Mouse (Mus musculus) limb, embryonic 14.5 days (tissue): ENCODE measurements around the gene Erf. TPM values are rescaled to one million over a fixed set of nuclear protein-coding genes. Genes with fewer than 3 reads are reported as not detected.

Experiments used
- ATAC-seq: fragments of 200-750 bp; cut with Nextera tagmentation; 2 replicates; pipeline ENCODE4 v1.8.0; 2017; ENCODE audit warnings: low read depth, moderate number of reproducible peaks, moderate TSS enrichment; ENCODE audit not compliant: low FRiP score
- DNase-seq: peaks from one replicate; pipeline ENCODE4 v3.0.0-alpha.2; 2015; ENCODE audit warnings: low spot score
- H3K27ac ChIP-seq: fragments of 300-500 bp; sonication (generic); replicated peaks from 2 replicates; pipeline ENCODE4 v1.5.1; 2014; ENCODE audit warnings: low read depth, mild to moderate bottlenecking, low read length, moderate library complexity, mixed read lengths
- H3K27me3 ChIP-seq: fragments of 300-500 bp; sonication (generic); 2 replicates; pipeline ENCODE4 v1.6.1; 2014; ENCODE audit warnings: low read length, mixed read lengths; ENCODE audit not compliant: control insufficient read depth, insufficient read depth
- H3K36me3 ChIP-seq: fragments of 300-500 bp; sonication (generic); 2 replicates; pipeline ENCODE4 v1.6.1; 2014; ENCODE audit warnings: mild to moderate bottlenecking, low read length, moderate library complexity, mixed read lengths; ENCODE audit not compliant: control insufficient read depth, insufficient read depth
- H3K4me1 ChIP-seq: fragments of 300-500 bp; sonication (generic); 2 replicates; pipeline ENCODE4 v1.6.1; 2014; ENCODE audit warnings: antibody characterized with exemption, low read length, mixed read lengths; ENCODE audit not compliant: control insufficient read depth, insufficient read depth
- H3K4me2 ChIP-seq: fragments of 300-500 bp; sonication (generic); replicated peaks from 2 replicates; pipeline ENCODE4 v1.6.1; 2014; ENCODE audit warnings: low read depth, mild to moderate bottlenecking, low read length, moderate library complexity; ENCODE audit not compliant: severe bottlenecking
- H3K4me3 ChIP-seq: fragments of 300-500 bp; sonication (generic); replicated peaks from 2 replicates; pipeline ENCODE4 v1.5.1; 2014; ENCODE audit warnings: low read length
- H3K9ac ChIP-seq: fragments of 300-500 bp; sonication (generic); 2 replicates; pipeline ENCODE4 v1.6.1; 2014; ENCODE audit warnings: mild to moderate bottlenecking, low read depth, low read length, moderate library complexity; ENCODE audit not compliant: severe bottlenecking
- H3K9me3 ChIP-seq: fragments of 300-500 bp; sonication (generic); 2 replicates; pipeline ENCODE4 v1.6.1; 2016; ENCODE audit warnings: low read length; ENCODE audit not compliant: control insufficient read depth
- POLR2A ChIP-seq: fragments of 200-500 bp; IDR thresholded peaks from 2 replicates; pipeline ENCODE4 v1.8.0; 2012; ENCODE audit warnings: inconsistent platforms, mild to moderate bottlenecking, moderate library complexity, borderline replicate concordance; ENCODE audit not compliant: insufficient read depth, insufficient read length; ENCODE audit errors: extremely low read depth
- WGBS: fragments of 180-500 bp; shearing (Covaris S2); extraction: QIAGEN DNeasy Blood & Tissue Kit; methylation state at CpG from one replicate; pipeline ENCODE4 v1.1.7; 2014; 5-methylcytosine and 5-hydroxymethylcytosine counted together
- polyA plus RNA-seq, 2 experiments: library from polyadenylated mRNA; depleted of rRNA in 1 of 2; stranded (reverse) in 1 of 2; unstranded in 1 of 2; fragments of >200 nt; fragmentation: Nextera tagmentation in 1 of 2; extraction: Ambion mirVana in 1 of 2; gene quantifications; 2 replicates each; pipeline versions ENCODE4 v1.2.1 to v1.2.3; 2012 to 2014

The Erf gene
- polyA plus RNA-seq, 2 experiments = 33.2 to 99.2 TPM

DNA sequence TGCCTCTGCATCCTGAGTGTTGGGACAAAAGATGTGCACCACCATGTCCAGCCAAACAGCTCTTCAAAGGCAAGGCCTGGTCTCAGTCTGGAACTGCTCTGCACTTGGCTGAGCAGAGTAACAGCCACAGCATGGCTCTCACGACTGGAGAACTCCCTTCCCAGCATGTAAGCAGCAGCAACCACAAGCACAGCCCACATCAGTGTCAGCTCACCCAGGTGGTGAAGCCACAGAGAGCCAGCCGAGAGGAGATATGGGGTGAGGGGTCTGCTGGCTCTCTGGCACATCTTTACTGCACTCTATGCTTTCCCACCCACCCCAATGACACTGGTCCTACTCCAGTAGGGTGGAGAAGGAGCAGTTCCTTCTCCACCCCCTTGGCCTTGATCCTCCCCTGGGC is 17.5 kb downstream of the Erf start:
- no peak for ATAC-seq
- no peak for DNase-seq
- Histone ChIP-seq H3K27ac (no peak overlapping the region), H3K4me1 (peaks cover 5% of the 10 kb centered on the region; the same call in 1 of the 2 replicates), H3K9me3 (no peaks in the 10 kb centered on the region), H3K9ac (no peak overlapping the region), H3K4me3 (no peak overlapping the region), H3K27me3 (no peaks in the 10 kb centered on the region), H3K4me2 (no peak overlapping the region), H3K36me3 (peaks cover 69% of the 10 kb centered on the region)
- 85% methylated on average over 2 of the region's 2 CpGs for WGBS
- no peak for TF ChIP-seq POLR2A

GRCm38 (mm10) chr7:25232101-25232648 is 18.4 kb downstream of the Erf start:
- Histone ChIP-seq H3K4me1 (peaks cover 5% of the 10 kb centered on the region; the same call in 1 of the 2 replicates), H3K9me3 (no peaks in the 10 kb centered on the region), H3K4me3 (no peak overlapping the region), H3K27me3 (no peaks in the 10 kb centered on the region), H3K36me3 (peaks cover 78% of the 10 kb centered on the region), H3K4me2 (no peak overlapping the region), H3K27ac (no peak overlapping the region), H3K9ac (no peak overlapping the region)
- no peak for TF ChIP-seq POLR2A
- no peak for DNase-seq
- no peak for ATAC-seq
- WGBS = 70% methylated on average over 5 of the region's 5 CpGs

DNA sequence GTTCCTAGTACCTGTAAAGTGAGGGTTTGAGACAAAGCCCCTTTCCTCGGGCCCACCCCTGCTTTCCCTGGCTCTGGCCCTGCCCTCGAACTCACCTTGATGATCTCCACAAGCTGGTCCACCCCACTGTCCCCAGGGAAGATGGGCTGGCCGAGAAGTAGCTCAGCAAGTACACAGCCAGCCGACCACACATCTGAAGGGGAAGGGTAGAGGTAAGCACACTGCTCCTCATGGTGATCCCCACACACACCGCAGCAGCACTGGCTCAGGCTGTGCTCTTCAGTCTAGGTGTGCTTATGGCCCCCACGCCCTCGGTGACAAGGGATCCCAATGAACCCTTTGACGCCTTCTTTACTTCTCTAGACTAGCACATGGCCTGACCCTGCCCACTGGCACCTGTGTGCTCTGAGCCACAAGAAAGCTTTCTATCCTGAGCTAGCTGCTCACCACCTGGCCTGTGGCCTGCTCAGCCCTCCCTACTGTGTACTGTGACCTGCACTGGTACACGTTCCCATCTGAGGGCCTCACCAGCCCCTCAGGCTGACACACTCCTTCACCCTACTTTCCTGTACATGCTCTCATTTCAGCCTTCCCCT is 19.8 kb downstream of the Erf start:
- Histone ChIP-seq H3K9ac (no peak overlapping the region), H3K27me3 (no peaks in the 10 kb centered on the region), H3K36me3 (peaks cover 92% of the 10 kb centered on the region), H3K27ac (no peak overlapping the region), H3K9me3 (no peaks in the 10 kb centered on the region), H3K4me3 (no peak overlapping the region), H3K4me2 (no peak overlapping the region), H3K4me1 (no peaks in the 10 kb centered on the region)
- TF ChIP-seq POLR2A = no peak
- DNase-seq (no peak), ATAC-seq (no peak)
- 91% methylated on average over 9 of the region's 9 CpGs for WGBS

- Histone ChIP-seq H3K4me2 (no peak overlapping the region), H3K9me3 (no peaks in the 10 kb centered on the region), H3K36me3 (peaks cover 98% of the 10 kb centered on the region), H3K27me3 (no peaks in the 10 kb centered on the region), H3K9ac (no peak overlapping the region), H3K4me1 (peaks cover under 1% of the 10 kb centered on the region; the same call in 1 of the 2 replicates), H3K4me3 (no peak overlapping the region), H3K27ac (no peak overlapping the region)
- WGBS = 100% methylated on average over 1 of the region's 1 CpGs
- no peak for DNase-seq
- ATAC-seq = no peak
- TF ChIP-seq POLR2A = no peak
Observed at GRCm38 (mm10) chr7:25227523-25228300, 22.8 kb downstream of the Erf start.

DNA sequence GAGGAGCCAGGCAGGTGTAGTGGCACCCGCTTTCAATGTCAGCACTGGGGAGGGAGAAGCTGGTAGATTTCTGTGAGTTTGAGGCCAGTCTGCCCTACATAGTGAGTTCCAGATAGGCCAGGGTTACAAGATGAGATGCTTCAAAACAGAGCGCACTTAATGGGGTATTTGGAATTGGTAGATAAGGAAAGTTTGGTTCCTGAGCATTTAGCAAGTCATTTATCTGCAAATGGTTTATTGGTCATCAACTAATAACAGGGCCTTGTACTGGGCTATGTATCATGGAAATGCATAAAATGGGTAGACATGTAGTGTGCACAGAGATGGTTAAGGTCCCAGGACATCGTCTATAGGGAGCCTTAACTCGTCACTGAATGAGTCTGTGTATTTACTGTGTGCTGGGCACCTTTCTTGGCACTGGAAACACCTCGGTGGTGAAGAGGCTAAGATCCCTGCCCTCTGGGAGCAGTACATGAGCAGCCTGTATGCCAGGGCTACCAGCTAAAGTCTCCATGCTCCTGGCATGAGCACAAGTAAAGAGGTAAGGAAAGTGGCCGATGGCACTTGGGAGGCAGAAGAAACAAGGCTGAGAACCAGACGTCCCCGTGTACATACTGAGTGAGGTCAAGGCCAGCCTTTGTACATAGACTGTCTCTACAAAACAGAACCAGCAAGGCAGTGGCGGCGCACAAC is 28.1 kb downstream of the Erf start:
- no peaks in the 10 kb centered on the region for H3K27me3 ChIP-seq
- WGBS = 89% methylated on average over 10 of the region's 10 CpGs
- H3K9me3 ChIP-seq = no peaks in the 10 kb centered on the region
- H3K36me3 ChIP-seq = peaks cover 46% of the 10 kb centered on the region
- H3K27ac ChIP-seq = no peak overlapping the region
- DNase-seq (no peak), ATAC-seq (no peak)
- peak overlapping the region; percentile 71 for H3K9ac ChIP-seq
- TF ChIP-seq POLR2A = no peak
- H3K4me2 ChIP-seq = peak overlapping the region; percentile 91
- peaks cover 23% of the 10 kb centered on the region for H3K4me1 ChIP-seq
- H3K4me3 ChIP-seq = peak overlapping the region; percentile 72
